In genomic region chr11:34048375-34049124, GRCm38 (mm10) we compare ENCODE assay signal across 14 mouse cellular contexts. TPM values are rescaled to one million over a fixed set of nuclear protein-coding genes. Genes with fewer than 3 reads are reported as not detected.
DNase-seq lines count a peak whose midpoint lies in the region; ATAC-seq and TF ChIP-seq lines count a peak whose summit lies in the region.
"Had no signal": no experiment of that assay in that cellular context is flagged by ENCODE, and none has a peak within 500 bp of the region (broad histone marks: within the 10 kb centered on the region; RNA-seq: fewer than 3 reads in every experiment).

No protein-coding gene starts in this region.

- no peaks in the 10 kb centered on the region; the same call in 1 of the 2 replicates for H3K4me1 ChIP-seq in spleen, adult 2 months (ENCODE audit: control insufficient read depth, insufficient read depth, insufficient read length)
- H3K4me1 ChIP-seq in liver, embryonic 12.5 days = peaks cover 15% of the 10 kb centered on the region
- H3K4me1 ChIP-seq: hindbrain, embryonic 12.5 days; midbrain, embryonic 13.5 days had no signal

- peak overlapping the region; percentile 30; the same call in 1 of the 2 replicates for H3K27ac ChIP-seq in spleen, adult 2 months (ENCODE audit: insufficient read depth, low read length)
- no peak overlapping the region for H3K27ac ChIP-seq in liver, embryonic 12.5 days
- H3K27ac ChIP-seq: hindbrain, embryonic 12.5 days; midbrain, embryonic 13.5 days had no signal

- no peak for ATAC-seq in liver, embryonic 12.5 days
- ATAC-seq in erythroblast, adult 5-6 weeks (replicated peaks; ENCODE audit: low FRiP score, poor library complexity, severe bottlenecking) = no peak
- ATAC-seq: midbrain, embryonic 13.5 days had no signal

- H3K9ac ChIP-seq in liver, embryonic 12.5 days = no peak overlapping the region
- H3K9ac ChIP-seq: hindbrain, embryonic 12.5 days; midbrain, embryonic 13.5 days had no signal

- H3K27me3 ChIP-seq in spleen, adult 2 months (ENCODE audit: control insufficient read depth, insufficient read depth, low read length) = no peaks in the 10 kb centered on the region
- no peaks in the 10 kb centered on the region for H3K27me3 ChIP-seq in liver, embryonic 12.5 days (replicated peaks)
- H3K27me3 ChIP-seq: hindbrain, embryonic 12.5 days; midbrain, embryonic 13.5 days had no signal

- WGBS in spleen, adult 2 months = 51% methylated on average over 8 of the region's 8 CpGs
- WGBS in liver, embryonic 12.5 days (ENCODE audit: insufficient replicate concordance) = 70% methylated on average over 8 of the region's 8 CpGs

- no peak for DNase-seq in spleen, adult 2 months (ENCODE audit: low read depth in 1 of 2, low spot score in 2 of 2)
- DNase-seq in spleen, postnatal 36 days (ENCODE audit: low spot score in 2 of 2) = no peak
- peak; percentile 46 for DNase-seq in T-cell, adult 2 months (ENCODE audit: low spot score)
- DNase-seq in naive thymus-derived CD4-positive, alpha-beta T cell, adult 2 months (ENCODE audit: low read depth) = peak; percentile 66
- no peak for DNase-seq in adrenal gland, postnatal 4 days (ENCODE audit: low spot score in 2 of 2)
- DNase-seq: cerebellum, adult 9-11 months; kidney, adult 2 months; kidney, postnatal 4 days; lung, adult 18-20 months had no signal

- H3K4me3 ChIP-seq in spleen, adult 2 months (ENCODE audit: extremely low read depth, insufficient read depth, insufficient read length) = peak overlapping the region; percentile 69
- peak overlapping the region; percentile 30 for H3K4me3 ChIP-seq in liver, embryonic 12.5 days
- H3K4me3 ChIP-seq: hindbrain, embryonic 12.5 days; midbrain, embryonic 13.5 days had no signal

- no peaks in the 10 kb centered on the region for H3K36me3 ChIP-seq in spleen, adult 2 months (ENCODE audit: control insufficient read depth, insufficient read depth, low read length)
- no peaks in the 10 kb centered on the region for H3K36me3 ChIP-seq in liver, embryonic 12.5 days
- H3K36me3 ChIP-seq: hindbrain, embryonic 12.5 days; midbrain, embryonic 13.5 days had no signal

- no peak for TF ChIP-seq POLR2A in spleen, adult 2 months (IDR thresholded peaks at IDR 0.05; ENCODE audit: low read depth, low read length)

- H3K9me3 ChIP-seq in liver, embryonic 12.5 days (replicated peaks) = no peaks in the 10 kb centered on the region
- H3K9me3 ChIP-seq: hindbrain, embryonic 12.5 days; midbrain, embryonic 13.5 days had no signal

- H3K4me2 ChIP-seq in liver, embryonic 12.5 days = peak overlapping the region; percentile 2; the same call in 1 of the 2 replicates
- H3K4me2 ChIP-seq: hindbrain, embryonic 12.5 days; midbrain, embryonic 13.5 days had no signal

- TF ChIP-seq CTCF in spleen, adult 2 months (IDR thresholded peaks at IDR 0.05; ENCODE audit: extremely low read depth, insufficient read depth, insufficient read length, insufficient replicate concordance) = no peak

RNA-seq across cellular contexts. Expression of gene Lcp2, which starts 1.8 kb away (rescaled TPM):
- polyA plus RNA-seq in spleen, adult 2 months (2012; rRNA removed) = 34.0 and 34.2 TPM in 2 replicates
- 10.5 and 11.5 TPM in 2 replicates for polyA plus RNA-seq in liver, embryonic 12.5 days (2016; fragmentation: Nextera tagmentation; extraction: Ambion mirVana)
- 1 to 10 TPM; 3.7 to 4.7 TPM for total RNA-seq in adrenal gland, postnatal 4 days (2021)
- 33.2 and 59.8 TPM in 2 replicates for total RNA-seq in erythroblast, adult 5-6 weeks (2015; ENCODE audit: low replicate concordance)
- 12.3 and 20.1 TPM in 2 replicates for total RNA-seq in erythroblast, adult 5-6 weeks (2017; ENCODE audit: low replicate concordance)

RNA-seq across cellular contexts. Expression of gene 4930469K13Rik, which starts 49.8 kb away (rescaled TPM):
- not detected in 2 replicates for polyA plus RNA-seq in spleen, adult 2 months (2012; rRNA removed)
- polyA plus RNA-seq in liver, embryonic 12.5 days (2016; fragmentation: Nextera tagmentation; extraction: Ambion mirVana) = not detected in 2 replicates
- not detected for total RNA-seq in adrenal gland, postnatal 4 days (2021)
- total RNA-seq in erythroblast, adult 5-6 weeks (2015; ENCODE audit: low replicate concordance) = not detected in 2 replicates
- total RNA-seq in erythroblast, adult 5-6 weeks (2017; ENCODE audit: low replicate concordance) = not detected in 2 replicates
- total RNA-seq: heart, adult 8-10 months had no signal
- polyA plus RNA-seq: midbrain, embryonic 13.5 days had no signal

RNA-seq across cellular contexts. Expression of gene Kcnip1, which starts 55.6 kb away (rescaled TPM):
- not detected in 2 replicates for polyA plus RNA-seq in spleen, adult 2 months (2012; rRNA removed)
- 0.39 and 0.66 TPM in 2 replicates for polyA plus RNA-seq in liver, embryonic 12.5 days (2016; fragmentation: Nextera tagmentation; extraction: Ambion mirVana)
- 1 to 10 TPM; 6.6 to 7.3 TPM for total RNA-seq in adrenal gland, postnatal 4 days (2021)
- not detected in 2 replicates for total RNA-seq in erythroblast, adult 5-6 weeks (2015; ENCODE audit: low replicate concordance)
- total RNA-seq in erythroblast, adult 5-6 weeks (2017; ENCODE audit: low replicate concordance) = not detected in 2 replicates
- polyA plus RNA-seq: kidney, adult 2 months had no signal

Comparison
In these comparisons a context has a peak if more than half of its experiments do, and no peak if none do; other contexts are left out.
1. DNase-seq: peak in T-cell, adult 2 months (single experiment) and naive thymus-derived CD4-positive, alpha-beta T cell, adult 2 months (single experiment); none in spleen, adult 2 months (0 of 2), spleen, postnatal 36 days (0 of 2) and adrenal gland, postnatal 4 days (0 of 2).
2. RNA of gene Kcnip1, which starts 55.6 kb away (total RNA-seq): 6.6 to 7.3 TPM in adrenal gland, postnatal 4 days; not detected in erythroblast, adult 5-6 weeks; every median in the first group is over 4 times any median in the second.